Mouse (Mus musculus) NIH3T3 (cell line): Measurements from ENCODE around the gene Klc3.

Experiments
- DNase-seq: peaks from one replicate; pipeline ENCODE4 v3.0.0-alpha.2; 2012; ENCODE audit warnings: low read depth

Gene Klc3

GRCm38 (mm10) chr7:19405417-19405816, 1.5 kb upstream of the Klc3 start:
- peak; percentile 89 for DNase-seq

GRCm38 (mm10) chr7:19404476-19404875, 572 bp upstream of the Klc3 start, which contains the start of gene Ckm:
Ckm (plus strand) TSS chr7:19404776.
- no peak for DNase-seq

DNA sequence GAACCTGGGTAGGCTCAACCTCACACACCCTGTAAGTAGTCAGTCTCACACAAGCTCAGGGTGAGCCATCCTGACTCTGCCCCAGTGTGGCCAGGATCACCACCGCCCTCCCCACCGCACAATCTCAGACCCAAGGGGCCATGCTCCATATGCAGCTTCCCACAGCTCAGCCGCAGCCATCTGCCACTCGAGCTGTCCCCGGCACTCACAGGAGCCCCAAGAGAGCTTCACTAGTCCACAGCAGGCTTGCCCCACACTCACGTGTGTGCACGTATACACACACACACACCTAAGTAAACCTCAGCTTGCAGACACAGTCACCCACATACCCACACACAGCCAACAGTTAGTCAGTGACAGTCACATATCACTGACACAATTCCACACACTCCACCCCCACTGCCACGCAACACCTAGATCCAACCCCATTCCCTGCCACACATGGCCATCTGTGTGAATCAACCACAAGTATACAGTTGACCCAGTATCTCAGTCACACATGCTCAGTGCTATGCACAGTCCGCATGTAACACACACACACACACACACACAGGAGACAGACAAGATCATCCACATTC, 1.3 kb downstream of the Klc3 start:
- no peak for DNase-seq

- no peak for DNase-seq
These were observed 3.0 kb downstream of the Klc3 start for GRCm38 (mm10) chr7:19400946-19401345.

DNA sequence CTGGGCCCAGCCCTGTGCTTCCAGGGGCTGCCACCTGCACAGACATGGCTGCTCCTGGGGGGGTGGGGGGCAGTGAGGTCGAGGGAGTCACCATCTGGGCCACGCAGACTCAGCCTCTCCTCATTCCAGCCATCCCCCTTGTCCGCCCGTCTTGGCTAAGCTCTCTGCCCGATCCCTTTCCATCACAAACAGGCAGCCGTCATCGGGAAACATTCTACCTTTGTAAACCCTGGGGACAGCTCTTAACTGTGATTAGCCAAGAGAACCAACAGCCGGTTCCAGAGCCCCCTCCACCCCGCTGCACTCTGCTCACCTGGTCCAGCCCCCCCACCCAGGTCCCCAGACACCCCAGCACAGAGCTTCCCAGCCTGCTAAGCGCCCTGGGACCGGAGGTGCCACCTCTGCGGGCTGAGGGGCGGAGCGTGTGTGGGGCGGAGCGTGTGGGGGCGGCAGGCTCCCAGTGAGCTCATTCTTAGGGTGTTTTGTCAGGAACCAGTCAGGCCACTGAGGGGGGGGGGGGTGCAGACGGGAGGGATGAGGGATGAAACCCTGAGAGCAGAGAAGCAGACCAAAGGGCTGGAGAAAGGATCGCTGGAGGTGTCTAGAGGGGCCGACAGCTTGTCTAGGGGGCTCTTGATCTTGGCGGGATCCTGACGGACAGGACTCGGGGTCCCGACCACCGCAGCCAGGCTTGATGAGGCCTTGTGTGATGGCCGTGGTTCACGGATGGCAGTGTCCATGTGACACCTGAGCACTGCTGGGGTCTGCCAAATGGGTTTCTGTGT, 4.2 kb downstream of the Klc3 start:
- peak; percentile 87 for DNase-seq

DNA sequence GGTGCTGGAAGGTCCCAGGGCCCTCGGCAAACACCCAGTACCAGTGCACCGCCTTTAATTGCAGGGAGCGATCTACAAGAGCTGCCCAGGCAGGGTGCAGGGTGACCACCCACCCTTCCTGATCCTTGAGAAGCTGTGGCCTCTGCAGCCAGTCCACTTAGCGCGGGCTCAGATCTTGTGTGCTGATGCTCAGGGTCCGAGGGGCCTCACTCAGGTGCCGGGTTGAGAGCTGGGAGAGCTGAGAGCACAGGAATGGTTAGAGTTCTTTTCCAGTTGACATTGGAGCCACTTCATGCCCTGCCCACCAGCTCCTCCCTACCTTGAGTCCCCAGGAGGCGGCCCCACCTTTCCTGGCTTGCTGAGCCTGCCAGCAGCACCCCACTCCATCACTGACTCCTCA, 9.4 kb downstream of the Klc3 start:
- no peak for DNase-seq

- DNase-seq = no peak
These were observed 15.0 kb downstream of the Klc3 start for GRCm38 (mm10) chr7:19388699-19389413.

DNA sequence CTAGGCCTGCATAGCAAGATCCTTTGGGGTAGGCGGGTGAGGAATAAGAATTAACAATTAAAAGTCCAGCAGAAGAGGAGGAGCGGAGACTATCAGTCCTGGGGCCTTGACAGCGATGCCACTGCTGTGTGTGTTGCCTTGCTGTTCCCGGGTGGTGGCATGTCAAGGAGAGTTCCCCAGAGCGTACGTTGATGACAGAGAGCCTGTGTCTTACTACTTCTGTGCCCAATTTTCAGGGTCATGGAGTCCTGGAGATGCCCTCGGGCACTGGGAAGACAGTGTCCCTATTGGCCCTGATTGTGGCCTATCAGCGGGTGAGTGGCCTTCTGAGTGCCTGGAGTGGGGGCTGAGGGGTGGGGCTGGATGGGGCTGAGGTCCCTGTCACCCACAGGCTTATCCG, 20.2 kb downstream of the Klc3 start:
- DNase-seq = no peak

GRCm38 (mm10) chr7:19382166-19382541, 21.8 kb downstream of the Klc3 start:
- no peak for DNase-seq

GRCm38 (mm10) chr7:19381377-19382165, 22.3 kb downstream of the Klc3 start, which contains the start of gene Ercc2:
Ercc2 (plus strand) TSS chr7:19382010.
- DNase-seq = peak; percentile 99

DNA sequence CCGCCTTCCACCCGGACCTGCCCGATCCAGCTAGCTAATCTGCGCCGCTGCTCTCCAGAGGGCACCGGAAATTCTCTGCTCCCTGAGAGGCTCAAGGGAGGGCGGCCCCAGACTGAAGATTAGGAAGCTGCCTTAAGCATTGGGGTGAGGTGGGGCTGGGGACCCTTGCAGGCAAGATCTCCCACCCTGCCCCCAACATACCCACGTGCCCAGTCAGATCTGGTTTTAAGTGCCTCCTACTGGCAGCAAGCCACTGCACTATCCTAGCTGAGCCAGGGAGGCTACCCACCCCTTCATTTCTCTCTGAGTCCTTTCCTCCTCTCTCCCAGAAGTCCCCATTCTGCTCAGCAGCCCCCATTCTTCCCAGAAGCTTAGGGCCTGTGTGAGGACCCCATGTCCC, 25.9 kb downstream of the Klc3 start:
- no peak for DNase-seq

DNA sequence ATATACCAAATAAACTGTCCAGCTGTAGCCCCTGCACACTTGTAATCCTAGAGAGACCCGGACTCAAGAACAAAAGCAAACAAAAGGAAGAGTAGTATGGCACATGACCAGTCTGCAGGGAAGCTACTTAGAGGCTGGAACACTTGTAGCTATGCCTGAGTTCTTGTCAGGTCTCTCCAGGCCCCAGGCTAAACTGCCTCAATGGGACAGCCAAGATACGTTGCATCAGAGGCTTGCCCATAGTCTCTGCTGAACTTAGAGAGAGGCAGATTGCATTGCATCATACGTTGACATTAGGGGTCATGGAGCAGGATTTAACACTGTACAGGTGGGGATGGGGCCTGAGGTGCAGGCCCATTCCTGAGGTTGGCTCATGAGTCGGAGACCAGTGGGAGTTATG, 27.9 kb downstream of the Klc3 start:
- no peak for DNase-seq

- DNase-seq = no peak
These were observed 28.5 kb downstream of the Klc3 start for GRCm38 (mm10) chr7:19375368-19375767.

DNA sequence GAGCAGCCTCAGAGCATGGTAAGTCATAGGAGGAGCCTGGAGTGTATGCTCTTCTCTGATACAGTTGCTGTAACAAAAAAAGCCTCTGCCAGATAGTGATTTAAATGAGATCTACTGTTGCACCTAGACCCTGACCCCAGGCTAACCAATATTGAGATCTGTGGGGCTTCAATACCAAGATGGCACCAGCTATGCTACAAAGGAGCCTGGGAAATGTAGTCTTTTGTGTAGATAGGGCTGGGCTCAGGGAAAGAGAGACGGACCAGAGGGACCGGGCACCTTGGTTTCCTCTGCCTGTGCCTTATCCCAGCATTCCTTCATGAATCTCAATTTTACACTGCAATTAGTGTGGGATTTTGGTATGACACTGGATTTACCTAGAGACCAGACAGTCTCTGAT, 30.5 kb downstream of the Klc3 start:
- DNase-seq = no peak

DNA sequence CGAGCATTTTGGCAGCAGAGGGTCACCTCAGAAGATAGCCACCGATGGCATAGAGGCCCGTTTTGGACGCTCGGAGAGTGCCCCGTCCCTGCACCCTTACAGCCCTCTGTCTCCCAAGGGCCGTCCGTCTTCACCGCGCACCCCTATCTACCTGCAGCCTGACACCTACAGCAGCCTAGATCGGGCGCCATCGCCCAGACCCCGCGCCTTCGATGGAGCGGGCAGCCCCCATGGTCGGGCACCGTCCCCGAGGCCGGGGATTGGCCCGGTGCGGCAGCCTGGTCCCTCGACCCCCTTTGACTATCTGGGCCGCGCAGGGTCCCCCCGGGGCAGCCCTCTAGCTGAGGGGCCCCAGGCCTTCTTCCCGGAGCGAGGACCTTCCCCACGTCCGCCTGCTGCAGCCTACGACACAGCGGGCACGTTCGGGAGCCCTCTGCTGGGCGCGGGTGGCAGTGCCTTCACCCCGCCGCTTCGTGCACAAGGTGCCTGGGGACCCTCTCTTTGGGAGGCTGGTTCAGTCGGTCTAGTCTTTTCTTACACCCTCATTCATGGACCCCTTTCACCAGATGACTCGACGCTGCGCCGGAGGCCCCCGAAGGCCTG, 34.0 kb downstream of the Klc3 start:
- DNase-seq = no peak

DNA sequence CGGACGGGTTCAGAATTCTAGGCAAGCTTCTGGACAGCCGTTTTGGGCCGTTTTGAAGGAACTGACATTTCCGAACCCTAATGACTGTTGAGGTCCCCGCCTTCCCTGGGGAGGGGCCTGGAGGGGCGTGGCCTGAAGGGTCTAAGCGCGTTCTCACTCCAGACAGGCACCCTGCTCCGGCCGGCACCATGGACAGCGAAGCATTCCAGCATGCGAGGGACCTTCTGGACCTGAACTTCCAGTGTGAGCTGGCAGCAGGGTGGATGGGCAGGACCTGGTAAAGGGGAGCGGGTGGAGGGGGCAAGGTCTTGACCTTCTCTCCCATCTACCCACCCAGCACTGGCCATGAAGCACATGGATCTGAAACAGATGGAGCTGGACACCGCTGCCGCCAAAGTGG, 35.5 kb downstream of the Klc3 start:
- peak; percentile 17 for DNase-seq

DNA sequence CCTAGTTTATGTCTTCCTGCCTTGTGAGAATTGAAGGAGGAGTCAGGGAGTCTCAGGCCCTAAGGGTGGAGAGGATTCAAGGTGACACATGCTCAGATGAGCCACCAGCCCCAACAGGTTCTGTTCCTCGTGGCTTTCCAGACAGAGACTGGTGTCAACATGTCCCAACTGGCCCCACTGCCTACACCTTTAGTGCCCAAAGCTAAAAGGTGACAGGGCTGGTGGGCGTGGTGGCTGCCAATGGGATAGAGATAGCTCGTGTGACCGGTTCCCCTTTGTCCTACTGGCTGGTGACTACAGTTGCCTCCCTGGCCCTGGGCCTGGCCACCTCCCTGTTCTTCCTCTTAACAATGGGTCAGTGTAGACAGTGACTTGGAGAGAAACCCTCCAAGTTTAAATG, 38.5 kb downstream of the Klc3 start:
- no peak for DNase-seq

- DNase-seq = peak; percentile 77
These were observed 40.0 kb downstream of the Klc3 start for GRCm38 (mm10) chr7:19363881-19364280.

- DNase-seq = no peak
These were observed 41.6 kb downstream of the Klc3 start for GRCm38 (mm10) chr7:19362276-19362675.

GRCm38 (mm10) chr7:19361720-19362119, 42.2 kb downstream of the Klc3 start:
- peak; percentile 91 for DNase-seq

- DNase-seq = peak; percentile 95
These were observed 43.0 kb downstream of the Klc3 start for GRCm38 (mm10) chr7:19360944-19361343.
